Mouse (Mus musculus) heart, adult 2 months (tissue): ENCODE measurements around the gene Trmt6. TPM values are rescaled to one million over a fixed set of nuclear protein-coding genes. Genes with fewer than 3 reads are reported as not detected.

Source experiments
- DNase-seq, 2 experiments: peaks; one replicate each; pipeline ENCODE4 v3.0.0; 2021
- H3K27ac ChIP-seq: fragments of 200-600 bp; 2 replicates; pipeline ENCODE4 v1.8.1; 2022
- H3K27me3 ChIP-seq: fragments of 200-500 bp; 2 replicates; pipeline ENCODE4 v1.6.1; 2012; ENCODE audit warnings: mild to moderate bottlenecking, low read length, inconsistent platforms, mixed read lengths; ENCODE audit not compliant: control insufficient read depth, insufficient read depth
- H3K36me3 ChIP-seq: fragments of 200-500 bp; 2 replicates; pipeline ENCODE4 v1.6.1; 2012; ENCODE audit warnings: low read length, inconsistent platforms; ENCODE audit not compliant: control insufficient read depth, insufficient read depth
- H3K4me1 ChIP-seq: fragments of 200-500 bp; 2 replicates; pipeline ENCODE4 v1.6.1; 2011; ENCODE audit warnings: low read length; ENCODE audit not compliant: control insufficient read depth, insufficient read depth
- H3K4me3 ChIP-seq: fragments of 200-600 bp; 2 replicates; pipeline ENCODE4 v1.8.1; 2022
- H3K79me2 ChIP-seq: fragments of 200-500 bp; replicated peaks from 2 replicates; pipeline ENCODE4 v1.6.1; 2012; ENCODE audit warnings: mild to moderate bottlenecking, inconsistent platforms, low read length, moderate library complexity, mixed read lengths; ENCODE audit not compliant: control insufficient read depth, insufficient read depth
- H3K9ac ChIP-seq: fragments of 200-500 bp; 2 replicates; pipeline ENCODE4 v1.6.1; 2012; ENCODE audit warnings: low read depth, mild to moderate bottlenecking, control low read depth, inconsistent platforms, low read length, mixed read lengths
- CTCF ChIP-seq: fragments of 200-600 bp; IDR thresholded peaks from 2 replicates; pipeline ENCODE4 v1.8.1; 2022; ENCODE audit warnings: antibody characterized with exemption, mild to moderate bottlenecking, moderate library complexity
- EP300 ChIP-seq: fragments of 200-500 bp; IDR thresholded peaks from 2 replicates; pipeline ENCODE4 v1.6.1; 2011; ENCODE audit warnings: low read depth, low read length, control low read depth; ENCODE audit not compliant: insufficient read depth
- POLR2A ChIP-seq: fragments of 200-500 bp; IDR thresholded peaks from 2 replicates; pipeline ENCODE4 v1.6.1; 2011; ENCODE audit warnings: mild to moderate bottlenecking, low read depth, low read length, control low read depth; ENCODE audit not compliant: insufficient read depth
- whole genome bisulfite sequencing: fragments of 180-500 bp; shearing (Covaris S2); methylation state at CpG from one replicate; pipeline ENCODE4 v1.1.7; 2018; 5-methylcytosine and 5-hydroxymethylcytosine counted together
- intact Hi-C: fragments of 180-260 bp; cut with DNase I; formaldehyde crosslinking; loops from one replicate; pipeline ENCODE4 v1.15.1; 2025
- polyA plus RNA-seq: library from polyadenylated mRNA; depleted of rRNA; stranded (reverse); fragments of >200 nt; gene quantifications from 2 replicates; pipeline ENCODE4 v1.2.3, GENCODE M21; 2012; rRNA removed
- total RNA-seq, 2 experiments: library from RNA; stranded (reverse); gene quantifications; 2 replicates each; pipeline ENCODE4 v1.2.3; 2021

Gene Trmt6
- total and polyA plus RNA-seq, 3 experiments = 1.9 to 6.7 (median 5.2) TPM

GRCm38 (mm10) chr2:132757911-132758310 is 57.9 kb downstream of the Trmt6 start:
- no peak for DNase-seq
- Histone ChIP-seq H3K4me1 (no peaks in the 10 kb centered on the region), H3K27ac (no peak overlapping the region), H3K79me2 (no peaks in the 10 kb centered on the region), H3K4me3 (no peak overlapping the region), H3K9ac (no peak overlapping the region), H3K27me3 (no peaks in the 10 kb centered on the region), H3K36me3 (no peaks in the 10 kb centered on the region)
- TF ChIP-seq EP300 (no peak), POLR2A (no peak), CTCF (no peak)
- WGBS = 70% methylated on average over 5 of the region's 5 CpGs
- intact Hi-C loops = no loop called here

Other genes starting within 250 kb of the Trmt6 start
- gene Gpcpd1, start 228.3 kb downstream of the Trmt6 start, total RNA-seq = 100 to 1,000 TPM; 135 to 224 TPM
- gene Gpcpd1, start 228.3 kb downstream of the Trmt6 start, polyA plus RNA-seq = 37.5 and 76.6 TPM in 2 replicates
- gene Shld1, start 129.1 kb downstream of the Trmt6 start, total RNA-seq = 10 to 100 TPM; 34.8 to 57.6 TPM
- 37.8 and 50.5 TPM in 2 replicates for gene Shld1, start 129.1 kb downstream of the Trmt6 start, polyA plus RNA-seq
- under 1 TPM; 0.45 to 0.47 TPM for gene Chgb, start 34.8 kb downstream of the Trmt6 start, total RNA-seq
- gene Chgb, start 34.8 kb downstream of the Trmt6 start, polyA plus RNA-seq = 0.08 TPM in 1 of 2 replicates, not detected in the other
- gene Mcm8, start 86 bp upstream of the Trmt6 start, total RNA-seq = 1 to 10 TPM; 2.7 to 2.8 TPM
- gene Mcm8, start 86 bp upstream of the Trmt6 start, polyA plus RNA-seq = 0.82 and 2.0 TPM in 2 replicates
- gene Crls1, start 30.6 kb upstream of the Trmt6 start, total RNA-seq = 10 to 100 TPM; 19.5 to 20.1 TPM
- gene Crls1, start 30.6 kb upstream of the Trmt6 start, polyA plus RNA-seq = 21.9 and 36.0 TPM in 2 replicates
- 1 to 10 TPM; 4.8 to 5.9 TPM for gene Lrrn4, start 64.8 kb upstream of the Trmt6 start, total RNA-seq
- 9.8 and 11.1 TPM in 2 replicates for gene Lrrn4, start 64.8 kb upstream of the Trmt6 start, polyA plus RNA-seq
- not detected for gene Fermt1, start 129.9 kb upstream of the Trmt6 start, total RNA-seq
- gene Fermt1, start 129.9 kb upstream of the Trmt6 start, polyA plus RNA-seq = 0.02 TPM in 1 of 2 replicates, not detected in the other